Mouse (Mus musculus): ENCODE measurements around the gene Wdr63. TPM values are rescaled to one million over a fixed set of nuclear protein-coding genes. Genes with fewer than 3 reads are reported as not detected.

The Wdr63 gene
- polyA plus RNA-seq, 1 experiment from 2014 or later: 0.19 TPM

DNA sequence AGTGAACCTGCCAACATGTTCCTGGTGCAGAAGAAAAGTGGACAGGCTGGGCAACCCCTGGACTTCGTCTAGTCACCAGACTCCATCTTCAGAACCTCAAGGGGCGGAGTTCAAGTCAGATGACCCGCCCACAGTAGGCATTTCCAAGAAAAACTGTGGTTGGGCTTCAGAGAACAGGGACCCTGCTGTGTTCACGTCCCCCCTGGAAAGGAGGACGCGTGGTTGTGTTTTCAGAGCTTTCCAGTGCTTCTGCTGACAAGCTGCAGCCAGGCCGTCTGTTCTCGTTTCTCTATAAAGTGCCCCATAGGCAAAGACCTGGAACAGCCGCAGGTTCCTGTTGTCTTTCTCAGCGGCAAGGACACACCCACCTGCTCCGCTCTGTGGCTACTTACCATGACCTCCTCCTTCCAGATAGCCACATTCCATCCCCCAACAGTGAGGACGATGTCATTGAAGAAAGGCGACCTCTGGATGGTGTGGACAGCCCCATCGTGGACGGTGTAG is 60.2 kb downstream of the Wdr63 start:
- WGBS: 22% methylated on average over 15 of the region's 15 CpGs
- H3K27ac ChIP-seq: no peak overlapping the region
- peak; percentile 59; the same call in 1 of the 2 replicates for ATAC-seq (ENCODE audit: low FRiP score, low read depth)
- no peak overlapping the region for H3K9ac ChIP-seq
- no peak overlapping the region for H3K4me3 ChIP-seq
- H3K9me3 ChIP-seq: no peaks in the 10 kb centered on the region
- H3K36me3 ChIP-seq: no peaks in the 10 kb centered on the region
- H3K27me3 ChIP-seq: no peaks in the 10 kb centered on the region
- H3K4me1 ChIP-seq: peaks cover 25% of the 10 kb centered on the region
- peak overlapping the region; percentile 42 for H3K4me2 ChIP-seq (replicated peaks)

DNA sequence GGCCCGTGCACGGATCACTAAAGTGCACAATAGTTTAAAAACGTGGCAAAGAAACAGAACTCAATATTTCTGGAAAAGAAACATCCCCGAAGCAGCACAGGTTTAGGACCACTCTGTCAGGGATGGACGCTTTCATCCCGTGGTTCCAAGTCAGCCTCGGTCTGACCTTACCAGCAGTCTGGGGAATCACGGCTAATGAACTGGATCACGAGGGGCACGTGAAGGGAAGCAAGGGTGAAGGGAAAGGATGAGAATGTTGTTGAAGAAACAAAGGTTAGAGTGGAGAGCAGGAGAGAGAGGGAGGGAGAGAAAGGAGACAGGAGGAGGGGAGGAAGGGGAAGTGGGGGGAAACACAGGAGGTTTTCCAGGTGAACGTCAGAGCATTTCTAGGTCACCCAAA is 61.9 kb downstream of the Wdr63 start:
- Histone ChIP-seq H3K27ac (no peak overlapping the region), H3K36me3 (no peaks in the 10 kb centered on the region), H3K4me3 (no peak overlapping the region), H3K9me3 (no peaks in the 10 kb centered on the region), H3K27me3 (no peaks in the 10 kb centered on the region), H3K4me2 (replicated peaks) (no peak overlapping the region), H3K4me1 (peaks cover 15% of the 10 kb centered on the region), H3K9ac (no peak overlapping the region)
- 81% methylated on average over 11 of the region's 11 CpGs for WGBS
- ATAC-seq (ENCODE audit: low FRiP score, low read depth): no peak

DNA sequence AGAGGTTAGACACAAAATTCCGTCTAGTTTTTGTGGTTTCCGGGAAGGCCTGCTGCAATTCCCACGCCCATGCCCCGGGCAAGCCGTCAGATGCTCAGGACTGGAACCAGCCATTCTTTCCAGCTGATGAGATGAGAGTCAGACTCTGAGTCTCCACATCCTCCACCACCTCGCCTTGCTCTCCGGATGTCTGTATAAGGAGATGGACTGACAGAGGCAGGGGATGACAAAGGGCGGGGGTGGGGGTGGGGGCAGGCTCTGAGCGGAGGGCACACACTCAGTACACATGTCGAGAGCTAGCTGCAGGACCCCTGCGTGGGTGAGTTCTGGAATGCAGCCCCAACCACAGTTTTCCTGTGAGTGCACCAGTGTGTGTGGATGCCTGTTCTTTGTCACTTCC is 63.0 kb downstream of the Wdr63 start:
- H3K4me3 ChIP-seq: no peak overlapping the region
- H3K9me3 ChIP-seq: no peaks in the 10 kb centered on the region
- 59% methylated on average over 11 of the region's 11 CpGs for WGBS
- no peaks in the 10 kb centered on the region for H3K27me3 ChIP-seq
- peaks cover 15% of the 10 kb centered on the region for H3K4me1 ChIP-seq
- no peak overlapping the region for H3K4me2 ChIP-seq (replicated peaks)
- no peaks in the 10 kb centered on the region for H3K36me3 ChIP-seq
- no peak for ATAC-seq (ENCODE audit: low FRiP score, low read depth)
- H3K9ac ChIP-seq: no peak overlapping the region
- no peak overlapping the region for H3K27ac ChIP-seq

DNA sequence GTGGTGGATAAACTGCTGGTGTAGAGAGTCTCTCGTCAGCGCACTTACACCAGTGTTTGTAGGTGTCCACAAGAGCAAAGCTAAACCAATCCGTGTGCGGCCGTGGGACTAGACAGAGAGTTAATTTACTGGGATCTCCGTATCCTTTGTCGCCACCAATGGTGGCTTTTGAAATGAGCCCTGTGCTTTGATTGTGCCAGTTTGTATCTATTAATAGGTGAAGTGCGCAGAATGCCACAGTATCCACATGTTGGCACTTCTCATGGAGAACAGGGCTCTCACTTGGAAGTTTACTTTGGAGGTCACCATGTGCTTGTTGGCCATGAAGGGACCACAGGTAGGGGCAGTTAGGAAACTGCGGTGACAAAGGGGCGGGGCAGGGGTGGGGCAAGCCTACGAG is 66.5 kb downstream of the Wdr63 start:
- no peaks in the 10 kb centered on the region for H3K27me3 ChIP-seq
- no peak overlapping the region for H3K4me2 ChIP-seq (replicated peaks)
- H3K36me3 ChIP-seq: no peaks in the 10 kb centered on the region
- 91% methylated on average over 11 of the region's 11 CpGs for WGBS
- H3K9ac ChIP-seq: no peak overlapping the region
- H3K4me3 ChIP-seq: no peak overlapping the region
- H3K27ac ChIP-seq: no peak overlapping the region
- ATAC-seq (ENCODE audit: low FRiP score, low read depth): no peak
- H3K9me3 ChIP-seq: no peaks in the 10 kb centered on the region
- H3K4me1 ChIP-seq: 0 out of 2 replicates have a peak, but pooled peaks cover 6% of the 10 kb centered on the region

DNA sequence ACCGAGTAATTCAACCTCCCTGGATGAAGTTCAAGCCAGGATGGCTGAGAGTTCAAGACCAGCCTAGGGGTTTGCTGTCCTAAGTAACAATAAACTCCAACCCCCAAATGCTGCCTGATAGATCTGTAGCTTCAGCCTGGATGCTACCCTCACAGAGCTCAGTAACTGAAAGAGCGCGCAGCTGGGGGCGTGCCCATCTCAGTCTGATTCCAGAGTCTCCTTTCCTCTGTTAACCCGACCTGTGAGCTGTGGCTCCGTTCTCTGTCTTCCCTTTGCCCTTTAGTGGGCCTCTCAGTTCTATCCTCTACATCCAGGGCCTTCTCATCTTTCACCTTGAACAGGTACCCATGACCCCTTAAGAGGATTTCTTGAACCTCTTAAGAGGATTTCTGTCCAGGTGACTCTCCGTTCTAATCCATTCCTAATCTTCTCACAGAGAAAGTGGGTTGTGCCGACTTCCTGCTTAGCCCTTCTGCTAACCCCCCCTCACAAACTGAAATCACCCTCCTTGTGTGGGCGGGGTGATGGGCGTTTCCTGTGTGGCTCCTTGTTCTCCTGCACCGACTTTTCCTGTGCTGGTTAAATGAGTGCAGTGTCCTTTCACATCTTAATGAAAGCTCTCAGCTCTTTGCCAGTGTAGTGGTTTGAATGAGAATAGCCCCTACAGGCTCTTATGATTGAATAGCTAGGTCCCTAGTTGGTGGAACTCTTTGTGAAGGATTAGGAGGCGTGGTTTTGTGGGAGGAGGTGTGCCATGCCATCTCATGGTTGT is 68.6 kb downstream of the Wdr63 start:
- Histone ChIP-seq H3K27ac (no peak overlapping the region), H3K9me3 (no peaks in the 10 kb centered on the region), H3K4me2 (replicated peaks) (no peak overlapping the region), H3K4me1 (no peaks in the 10 kb centered on the region), H3K9ac (no peak overlapping the region), H3K36me3 (no peaks in the 10 kb centered on the region), H3K27me3 (no peaks in the 10 kb centered on the region), H3K4me3 (no peak overlapping the region)
- WGBS: 74% methylated on average over 12 of the region's 12 CpGs
- ATAC-seq (ENCODE audit: low FRiP score, low read depth): no peak

DNA sequence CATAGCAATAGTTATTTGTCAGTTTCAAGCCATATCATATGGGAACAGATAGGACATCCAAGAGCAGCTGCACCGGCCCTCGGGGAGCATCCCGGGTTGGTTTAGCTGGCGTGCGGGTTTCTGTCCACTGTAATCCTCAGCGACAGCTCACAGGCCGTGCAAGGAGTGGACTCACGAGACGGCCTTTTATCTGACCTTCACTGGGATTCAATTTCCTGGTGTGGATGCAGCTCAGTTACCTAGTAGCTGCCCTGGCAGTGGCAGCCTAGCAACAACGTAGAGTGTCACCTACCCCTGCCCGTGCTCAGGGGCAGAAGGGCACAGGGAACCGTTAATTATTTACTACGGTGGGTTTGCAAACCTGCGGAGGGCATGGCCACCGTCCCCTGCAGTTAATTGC is 70.0 kb downstream of the Wdr63 start:
- H3K9ac ChIP-seq: no peak overlapping the region
- ATAC-seq (ENCODE audit: low FRiP score, low read depth): no peak
- H3K27me3 ChIP-seq: no peaks in the 10 kb centered on the region
- H3K9me3 ChIP-seq: no peaks in the 10 kb centered on the region
- 52% methylated on average over 15 of the region's 15 CpGs for WGBS
- no peaks in the 10 kb centered on the region for H3K36me3 ChIP-seq
- H3K4me1 ChIP-seq: no peaks in the 10 kb centered on the region
- no peak overlapping the region for H3K4me2 ChIP-seq (replicated peaks)
- H3K4me3 ChIP-seq: no peak overlapping the region
- no peak overlapping the region for H3K27ac ChIP-seq

DNA sequence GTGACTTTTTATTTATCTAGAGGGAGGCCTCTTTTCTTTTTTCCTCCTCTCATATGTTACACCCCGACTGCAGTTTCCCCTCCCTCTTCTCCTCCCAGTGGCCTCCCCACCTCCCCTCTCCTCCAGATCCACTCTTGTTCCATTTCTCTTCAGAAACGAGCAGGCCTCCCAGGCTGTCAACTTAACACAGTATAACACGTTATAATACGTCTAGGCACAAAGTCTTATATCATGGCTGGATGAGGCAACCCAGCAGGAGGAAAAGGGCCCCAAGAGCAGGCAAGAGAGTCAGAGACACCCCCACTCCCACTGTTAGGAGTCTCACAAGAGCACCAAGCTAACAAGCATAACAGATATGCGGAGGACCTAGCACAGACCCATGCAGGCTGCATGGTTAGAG is 75.0 kb downstream of the Wdr63 start:
- H3K4me2 ChIP-seq (replicated peaks): no peak overlapping the region
- H3K9ac ChIP-seq: no peak overlapping the region
- H3K4me1 ChIP-seq: peaks cover 9% of the 10 kb centered on the region
- no peaks in the 10 kb centered on the region for H3K27me3 ChIP-seq
- no peak overlapping the region for H3K27ac ChIP-seq
- no peak for ATAC-seq (ENCODE audit: low FRiP score, low read depth)
- H3K9me3 ChIP-seq: no peaks in the 10 kb centered on the region
- no peaks in the 10 kb centered on the region for H3K36me3 ChIP-seq
- no peak overlapping the region for H3K4me3 ChIP-seq
- WGBS: 72% methylated on average over 5 of the region's 5 CpGs

DNA sequence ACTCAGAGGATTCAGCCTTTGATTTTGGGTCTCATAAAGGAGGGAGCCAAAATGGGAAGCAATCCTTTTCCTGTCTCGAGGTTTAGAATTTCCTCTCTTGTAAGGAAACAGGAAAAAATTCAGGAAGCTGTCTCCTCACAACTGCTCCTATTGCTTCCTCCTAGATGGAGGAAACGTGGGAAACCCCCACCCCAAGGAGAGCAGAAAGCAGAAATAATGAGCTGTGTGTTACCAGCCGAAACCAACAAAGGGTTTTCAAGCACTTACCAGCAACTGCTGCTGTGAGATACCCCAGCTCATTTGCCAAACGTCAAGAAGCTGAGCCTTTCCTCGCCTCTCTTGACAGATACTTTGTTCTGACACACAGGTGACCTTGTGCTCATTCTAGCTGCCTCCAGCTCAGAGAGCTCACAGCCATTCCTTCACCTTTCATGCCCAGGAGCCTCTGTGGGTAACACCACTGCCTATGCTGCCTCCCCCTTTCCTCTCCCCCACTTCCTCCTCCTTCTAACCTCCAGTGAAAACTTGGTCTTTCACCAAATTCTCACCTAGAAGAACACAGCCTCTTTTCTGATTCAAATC is 77.6 kb downstream of the Wdr63 start:
- ATAC-seq (ENCODE audit: low FRiP score, low read depth): no peak
- Histone ChIP-seq H3K9me3 (no peaks in the 10 kb centered on the region), H3K9ac (no peak overlapping the region), H3K36me3 (no peaks in the 10 kb centered on the region), H3K27ac (no peak overlapping the region; the same call in 1 of the 2 replicates), H3K4me1 (peaks cover 20% of the 10 kb centered on the region), H3K4me3 (no peak overlapping the region), H3K4me2 (replicated peaks) (no peak overlapping the region; the same call in 1 of the 2 replicates), H3K27me3 (no peaks in the 10 kb centered on the region)
- WGBS: 20% methylated on average over 5 of the region's 5 CpGs

DNA sequence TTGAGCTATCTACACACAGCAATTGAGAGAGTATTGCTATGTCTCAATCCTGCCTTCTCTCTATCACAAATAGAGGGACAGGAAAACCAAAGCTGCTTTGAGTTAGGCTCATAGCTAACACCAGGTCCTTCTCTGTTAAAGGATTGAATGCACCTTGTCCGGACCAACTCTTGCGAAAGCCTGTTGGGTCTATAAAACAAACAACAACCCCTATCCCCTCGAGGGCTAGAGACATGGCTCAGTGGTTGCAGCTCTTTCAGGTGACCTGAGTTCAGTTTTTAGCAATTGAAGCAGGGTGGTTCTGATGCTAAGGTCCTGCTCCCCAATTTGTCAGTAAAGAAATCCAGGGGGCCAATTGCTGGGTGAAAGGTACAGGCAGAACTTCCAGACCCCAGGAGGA is 78.7 kb downstream of the Wdr63 start:
- Histone ChIP-seq H3K36me3 (0 out of 2 replicates have a peak, but pooled peaks cover 9% of the 10 kb centered on the region), H3K9me3 (no peaks in the 10 kb centered on the region), H3K4me1 (peaks cover 20% of the 10 kb centered on the region), H3K4me3 (no peak overlapping the region), H3K27me3 (no peaks in the 10 kb centered on the region), H3K4me2 (replicated peaks) (no peak overlapping the region), H3K9ac (no peak overlapping the region), H3K27ac (no peak overlapping the region)
- ATAC-seq (ENCODE audit: low FRiP score, low read depth): no peak
- WGBS: 70% methylated on average over 3 of the region's 3 CpGs

DNA sequence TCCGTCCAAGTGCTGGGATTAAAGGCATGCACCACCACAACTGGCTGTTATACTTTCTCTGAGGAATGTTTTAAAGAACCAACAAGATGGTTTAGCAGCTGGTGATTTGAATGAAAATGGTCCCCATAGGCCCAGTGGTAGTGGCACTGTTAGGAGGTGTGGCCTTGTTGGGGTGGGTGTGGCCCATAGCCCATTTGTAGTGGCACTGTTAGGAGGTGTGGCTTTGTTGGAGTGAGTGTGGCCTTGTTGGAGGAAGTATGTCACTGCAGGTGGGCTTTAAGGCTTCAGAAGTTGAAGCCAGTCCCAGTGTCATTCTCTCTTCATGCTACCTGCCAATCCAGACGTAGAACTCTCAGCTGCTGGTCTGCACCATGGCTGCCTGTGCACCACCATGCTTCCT is 79.5 kb downstream of the Wdr63 start:
- no peak for ATAC-seq (ENCODE audit: low FRiP score, low read depth)
- Histone ChIP-seq H3K27ac (no peak overlapping the region), H3K36me3 (0 out of 2 replicates have a peak, but pooled peaks cover 15% of the 10 kb centered on the region), H3K9me3 (no peaks in the 10 kb centered on the region), H3K4me3 (no peak overlapping the region), H3K4me1 (peaks cover 20% of the 10 kb centered on the region), H3K4me2 (replicated peaks) (no peak overlapping the region), H3K9ac (no peak overlapping the region), H3K27me3 (no peaks in the 10 kb centered on the region)
- WGBS: 84% methylated on average over 2 of the region's 2 CpGs

DNA sequence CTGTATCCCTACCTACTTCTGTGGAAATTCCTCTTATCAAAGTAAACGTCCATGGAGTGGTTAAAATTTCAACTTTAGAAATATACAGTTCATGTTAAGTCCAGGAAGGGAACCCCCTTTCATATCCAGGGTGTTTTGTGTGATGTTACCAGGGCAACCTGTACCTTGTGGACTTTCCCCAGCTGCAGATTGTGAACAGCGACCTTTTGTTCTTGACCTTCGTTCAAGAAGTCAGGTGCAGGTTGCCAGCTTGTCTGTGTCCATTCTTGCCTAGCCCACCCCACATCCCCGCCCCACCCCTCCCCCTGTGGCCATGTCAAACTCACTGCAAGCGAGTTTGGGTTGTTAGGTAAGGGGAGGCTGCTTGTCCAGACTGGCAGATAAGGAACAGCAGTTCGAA is 80.8 kb downstream of the Wdr63 start:
- Histone ChIP-seq H3K4me2 (replicated peaks) (no peak overlapping the region), H3K27me3 (no peaks in the 10 kb centered on the region), H3K9ac (no peak overlapping the region), H3K4me3 (no peak overlapping the region), H3K27ac (peak overlapping the region; percentile 10; the same call in 1 of the 2 replicates), H3K4me1 (peaks cover 20% of the 10 kb centered on the region), H3K36me3 (peaks cover 23% of the 10 kb centered on the region), H3K9me3 (no peaks in the 10 kb centered on the region)
- no peak for ATAC-seq (ENCODE audit: low FRiP score, low read depth)
- 42% methylated on average over 6 of the region's 6 CpGs for WGBS

DNA sequence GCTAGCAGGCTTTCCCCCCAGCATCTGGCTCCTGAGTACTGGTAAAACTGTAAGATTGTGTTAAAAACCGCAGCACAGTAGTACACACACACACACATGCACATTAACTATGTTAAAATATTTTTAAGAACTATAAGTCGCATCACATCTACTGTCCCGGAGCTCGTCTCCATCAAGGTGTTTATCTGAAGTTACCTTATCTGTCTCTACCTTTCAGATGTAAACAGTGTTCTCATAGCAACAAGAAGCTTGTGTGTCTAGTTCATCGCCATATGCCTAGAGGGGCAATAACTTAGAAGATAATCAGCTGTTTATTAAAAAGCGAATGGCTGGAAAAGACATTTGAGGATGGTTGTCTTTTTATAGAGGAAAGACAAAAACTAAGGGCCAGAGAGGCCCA is 82.4 kb downstream of the Wdr63 start:
- WGBS: 93% methylated on average over 6 of the region's 6 CpGs
- no peak overlapping the region for H3K9ac ChIP-seq
- H3K9me3 ChIP-seq: no peaks in the 10 kb centered on the region
- H3K27ac ChIP-seq: no peak overlapping the region
- no peak for ATAC-seq (ENCODE audit: low FRiP score, low read depth)
- H3K4me2 ChIP-seq (replicated peaks): no peak overlapping the region
- H3K4me3 ChIP-seq: no peak overlapping the region
- peaks cover 19% of the 10 kb centered on the region for H3K4me1 ChIP-seq
- no peaks in the 10 kb centered on the region for H3K27me3 ChIP-seq
- H3K36me3 ChIP-seq: peaks cover 23% of the 10 kb centered on the region

Data from limb, embryonic 13.5 days (tissue).